Mouse (Mus musculus) left cerebral cortex, adult 11 months (tissue): ENCODE results near the gene Ckmt2.
A peak's percentile ranks its signal among the peaks of the same experiment; 100 is the strongest.

Experiments
- DNase-seq: peaks from one replicate; pipeline ENCODE4 v3.0.0; 2022; ENCODE audit warnings: low spot score

Ckmt2 gene

DNA sequence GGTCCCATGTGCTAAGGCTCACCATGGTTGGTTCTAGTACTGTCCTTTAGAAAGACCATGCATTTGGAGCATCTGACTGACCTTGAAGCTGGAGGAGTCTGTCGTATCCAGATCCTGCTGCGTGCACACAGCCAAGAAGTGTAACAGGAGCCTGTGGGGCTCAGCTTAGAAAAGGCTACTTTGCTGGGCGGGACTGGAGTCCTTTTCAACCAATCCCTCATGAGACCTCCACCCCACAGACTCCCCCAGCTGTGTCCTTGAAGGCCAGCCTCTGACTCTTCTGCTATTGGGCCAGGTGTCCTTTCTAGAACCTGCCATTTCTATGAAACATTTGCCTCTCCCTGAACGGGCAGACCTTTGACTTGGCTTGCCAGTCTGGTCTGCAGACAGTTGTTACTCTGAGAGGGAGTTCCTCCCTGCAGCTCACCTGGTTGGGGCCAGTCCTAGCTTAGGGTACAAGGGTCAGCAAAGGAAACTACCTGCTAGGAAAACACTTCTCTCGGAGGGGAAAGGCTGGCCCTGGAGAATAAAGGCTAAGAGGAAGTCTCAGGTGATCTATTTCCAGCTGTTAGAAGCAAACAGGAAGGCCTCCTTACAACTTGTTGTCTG, at the start of gene Ckmt2:
Ckmt2 (minus strand) TSS at position 145 of the 609 bp plus-strand sequence.
- no peak for DNase-seq

GRCm38 (mm10) chr13:91921010-91921409, 44.3 kb upstream of the Ckmt2 start:
- DNase-seq: no peak

DNA sequence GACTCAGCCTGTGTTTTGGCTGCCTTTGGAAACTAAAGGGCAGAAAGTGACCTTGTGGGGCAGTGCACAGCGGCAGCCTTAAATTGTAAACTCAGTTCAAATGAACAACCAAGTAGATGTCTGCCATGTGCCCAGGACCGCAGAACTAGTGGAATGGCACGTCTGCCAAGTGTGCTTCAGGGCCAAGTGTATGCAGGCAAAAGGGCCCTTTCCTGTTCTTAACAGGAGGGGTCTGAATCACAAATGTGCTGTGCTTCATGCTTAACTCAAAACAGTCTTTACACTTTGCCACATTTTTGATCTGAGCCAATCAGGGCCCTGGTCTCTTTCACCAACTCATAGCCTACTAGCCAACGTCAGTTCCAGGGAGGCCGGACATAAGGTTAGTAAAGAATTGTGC, 42.1 kb upstream of the Ckmt2 start:
- no peak for DNase-seq

DNA sequence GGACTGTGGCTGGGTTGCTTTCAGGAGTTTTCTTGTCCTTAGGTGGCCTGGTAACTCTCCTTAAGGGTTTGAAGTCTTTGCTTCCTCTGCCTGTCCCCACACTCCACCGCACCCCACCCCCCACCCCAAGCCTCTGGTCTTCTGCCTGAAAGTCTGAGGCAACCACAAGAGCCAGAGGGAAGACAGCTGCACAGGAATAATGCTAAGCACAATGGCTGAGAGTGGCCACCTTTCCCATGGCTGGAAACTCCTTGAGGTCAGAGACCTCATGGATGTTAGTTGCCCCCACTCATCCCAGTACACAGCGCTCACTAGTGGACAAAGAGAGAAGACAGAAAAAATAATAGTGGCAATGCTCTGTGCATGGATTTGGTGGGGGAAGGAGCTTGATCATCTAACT, 41.1 kb upstream of the Ckmt2 start:
- no peak for DNase-seq

- DNase-seq: no peak
Observed at GRCm38 (mm10) chr13:91916308-91916707, 39.6 kb upstream of the Ckmt2 start.

GRCm38 (mm10) chr13:91915582-91916239, 39.0 kb upstream of the Ckmt2 start:
- DNase-seq: peak; percentile 52

DNA sequence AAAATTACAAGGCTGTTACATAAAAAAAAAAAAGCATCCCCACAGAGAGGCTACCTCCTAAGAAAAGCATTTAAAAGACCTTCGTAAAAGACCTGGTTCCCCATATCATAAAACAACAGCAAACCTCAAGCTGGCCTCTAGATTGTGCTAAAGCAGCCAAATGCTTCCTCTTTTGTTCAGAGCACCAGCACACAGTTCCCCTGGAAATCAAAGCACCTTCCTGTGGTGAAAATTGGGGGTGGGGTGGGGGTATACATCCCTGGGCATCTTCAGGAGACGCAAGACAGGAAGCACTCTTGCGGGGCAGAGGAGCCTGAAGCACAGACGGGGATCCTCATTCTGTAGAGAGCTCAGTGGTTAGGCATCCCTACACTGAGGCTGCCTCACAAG, 38.5 kb upstream of the Ckmt2 start:
- DNase-seq: no peak

- DNase-seq: no peak
Observed at GRCm38 (mm10) chr13:91911652-91912051, 35.0 kb upstream of the Ckmt2 start.

DNA sequence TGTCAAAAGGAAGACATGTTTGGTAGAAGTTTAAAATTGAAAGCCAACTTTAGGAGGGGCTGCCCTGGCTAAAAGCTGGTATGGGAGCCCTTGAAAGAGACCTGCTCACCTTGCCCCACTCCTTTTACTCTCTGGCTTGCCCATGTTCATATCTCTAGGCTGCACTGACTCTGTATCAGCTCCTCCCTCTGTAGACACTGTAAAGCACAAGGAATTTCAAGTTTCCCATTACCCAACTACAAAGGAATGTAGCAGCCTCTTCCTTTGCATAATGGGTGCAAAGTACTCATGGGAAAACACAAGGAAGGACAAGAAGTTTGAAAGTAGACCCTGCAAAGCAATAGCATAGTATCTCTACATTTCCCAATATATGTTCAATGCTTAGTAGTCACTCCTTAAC, 34.5 kb upstream of the Ckmt2 start:
- DNase-seq: no peak

DNA sequence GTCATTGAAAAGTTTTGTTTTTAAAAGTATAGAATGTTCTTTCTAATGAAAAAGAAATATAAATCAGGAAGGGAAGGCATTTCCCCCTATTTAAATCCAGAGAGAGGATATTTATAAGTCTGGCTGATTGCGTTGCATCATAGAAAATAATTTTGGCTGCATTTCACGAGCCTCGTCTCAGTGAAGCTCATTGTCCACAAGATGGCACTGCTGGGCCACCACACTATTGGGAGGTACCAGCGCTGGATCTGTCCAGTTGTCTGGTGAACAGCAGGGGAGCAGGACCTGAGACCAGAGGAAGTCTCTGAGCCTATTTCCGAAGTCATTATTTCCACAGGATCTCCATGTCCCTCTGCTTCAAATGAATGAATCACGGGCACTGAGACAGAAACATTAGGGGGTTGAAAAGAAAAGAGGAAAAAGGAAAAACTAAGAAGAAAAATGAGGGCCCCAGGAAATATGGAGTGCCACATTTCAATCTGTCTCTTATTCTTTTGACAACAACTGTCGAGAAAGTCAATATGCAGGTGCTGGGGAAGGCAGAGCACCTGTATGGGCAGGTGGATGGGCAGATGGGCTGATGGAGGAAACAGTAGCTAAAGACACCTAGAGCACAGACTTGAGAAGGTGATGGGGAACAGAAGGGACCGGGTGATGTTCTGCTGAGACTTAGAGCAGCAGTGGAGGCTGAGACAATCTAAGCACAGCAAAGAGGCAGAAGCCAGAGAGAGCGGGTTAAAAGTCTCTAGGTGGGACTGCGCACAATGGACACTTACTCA, 31.7 kb upstream of the Ckmt2 start:
- DNase-seq: peak; percentile 60

DNA sequence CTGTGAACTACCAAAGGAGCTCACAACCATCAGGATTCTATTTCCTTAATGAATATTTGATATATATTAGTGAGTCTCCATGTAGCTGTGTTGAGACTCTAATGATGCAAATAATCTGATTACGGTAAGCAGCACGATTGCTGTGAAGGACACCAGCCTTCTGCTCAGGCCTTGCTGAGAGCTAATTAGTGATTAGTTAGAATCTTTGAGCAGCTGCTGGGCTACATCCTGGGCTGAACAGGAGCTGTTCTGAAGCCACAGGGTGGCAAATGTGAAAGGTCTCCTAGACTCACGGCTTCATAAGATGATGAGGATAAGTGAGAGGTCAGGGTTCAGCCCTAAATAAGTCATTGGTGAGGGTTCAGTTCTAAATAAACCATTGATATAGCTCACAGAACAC, 29.7 kb upstream of the Ckmt2 start:
- DNase-seq: no peak

DNA sequence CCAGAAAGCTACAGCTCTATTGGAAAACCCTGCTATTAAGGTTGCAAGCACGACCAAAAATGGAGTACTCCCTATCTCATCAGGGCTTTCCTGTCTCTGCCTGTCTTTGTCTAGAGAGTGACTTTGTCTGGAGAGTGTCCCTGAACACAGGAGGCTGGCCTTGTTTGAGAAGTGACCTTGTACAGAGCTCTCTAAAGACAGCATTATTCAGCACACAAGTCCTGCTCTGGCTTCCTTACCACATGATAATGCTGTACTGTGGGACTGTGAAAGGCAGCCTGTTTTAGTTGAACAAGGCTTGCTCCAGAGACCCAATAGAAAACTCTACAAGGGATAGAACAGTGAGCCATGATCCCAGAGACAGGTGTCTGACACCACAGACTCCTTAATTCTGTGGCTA, 19.8 kb upstream of the Ckmt2 start:
- DNase-seq: no peak

GRCm38 (mm10) chr13:91893132-91893531, 16.4 kb upstream of the Ckmt2 start:
- no peak for DNase-seq

GRCm38 (mm10) chr13:91890031-91890619, 13.4 kb upstream of the Ckmt2 start:
- no peak for DNase-seq

GRCm38 (mm10) chr13:91884714-91885386, 8.2 kb upstream of the Ckmt2 start:
- DNase-seq: no peak

DNA sequence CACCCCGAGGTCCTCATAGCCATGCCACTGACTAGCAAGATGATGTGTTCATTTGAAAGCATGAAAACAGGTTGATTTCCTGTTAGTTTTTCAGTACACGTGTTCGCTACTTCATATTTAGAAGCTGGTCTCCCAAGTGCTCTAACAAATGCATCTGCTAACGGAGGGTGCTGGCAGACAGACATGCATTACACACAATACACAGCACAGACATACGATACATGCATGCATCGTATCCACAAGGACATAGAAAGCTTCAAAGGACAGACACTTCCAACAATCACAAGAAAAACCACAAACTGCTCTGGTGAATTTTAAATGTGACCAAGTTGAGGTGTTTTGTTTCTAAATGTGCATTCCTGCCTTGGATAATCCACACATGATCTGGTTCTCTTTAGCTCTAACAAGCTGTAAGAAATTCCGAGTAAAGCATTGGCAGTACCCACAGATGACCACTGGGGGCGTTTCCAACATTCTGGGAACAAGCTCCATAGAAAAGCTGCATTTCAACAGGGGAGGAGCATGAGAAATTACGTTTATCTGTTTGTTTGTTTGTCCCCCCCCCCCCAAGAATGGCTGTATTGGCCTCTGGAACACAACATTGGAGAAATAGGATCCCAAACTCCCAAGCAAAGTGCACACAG, 5.3 kb upstream of the Ckmt2 start:
- peak; percentile 17 for DNase-seq

GRCm38 (mm10) chr13:91880256-91880655, 3.6 kb upstream of the Ckmt2 start:
- no peak for DNase-seq

- DNase-seq: no peak
Observed at GRCm38 (mm10) chr13:91877996-91878395, 1.3 kb upstream of the Ckmt2 start.

- DNase-seq: no peak
Observed at GRCm38 (mm10) chr13:91877350-91877749, 665 bp upstream of the Ckmt2 start.

GRCm38 (mm10) chr13:91875581-91875980, 1.1 kb downstream of the Ckmt2 start:
- DNase-seq: no peak

DNA sequence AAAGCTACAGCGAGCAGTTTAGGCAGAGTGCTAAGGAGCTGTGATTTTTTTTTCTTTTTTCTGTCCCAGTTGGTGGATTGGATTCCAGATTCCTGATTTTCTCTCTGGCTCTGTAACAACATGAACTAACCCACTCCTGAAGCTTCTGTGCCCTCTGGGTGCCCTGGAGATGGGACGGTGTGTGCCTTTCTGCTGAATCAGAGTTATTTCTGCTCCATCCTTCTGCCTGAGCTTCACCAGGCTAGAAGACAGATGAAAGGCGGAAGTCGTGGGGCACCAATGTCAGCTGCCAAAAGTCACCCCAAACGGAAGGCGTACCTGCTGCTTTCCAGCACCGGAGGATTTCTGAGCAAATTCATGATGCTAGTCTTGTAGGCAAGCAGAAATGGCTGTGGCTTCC, 2.1 kb downstream of the Ckmt2 start:
- peak; percentile 17 for DNase-seq
